Mouse (Mus musculus) heart, embryonic 13.5 days (tissue): ENCODE data around the gene Tacr2. TPM values are rescaled to one million over a fixed set of nuclear protein-coding genes. Genes with fewer than 3 reads are reported as not detected.

Experiments used
- ATAC-seq: fragments of 200-750 bp; cut with Nextera tagmentation; 2 replicates; pipeline ENCODE4 v1.8.0; 2017; ENCODE audit warnings: moderate TSS enrichment; ENCODE audit not compliant: insufficient number of reproducible peaks, low FRiP score, low TSS enrichment; ENCODE audit errors: extremely low read depth
- H3K27ac ChIP-seq: fragments of 300-500 bp; sonication (generic); replicated peaks from 2 replicates; pipeline ENCODE4 v1.5.1; 2015; ENCODE audit warnings: moderate library complexity, mild to moderate bottlenecking, inconsistent platforms
- H3K27me3 ChIP-seq: fragments of 300-500 bp; sonication (generic); replicated peaks from 2 replicates; pipeline ENCODE4 v1.6.1; 2015; ENCODE audit warnings: mild to moderate bottlenecking, inconsistent platforms
- H3K36me3 ChIP-seq: fragments of 300-500 bp; sonication (generic); 2 replicates; pipeline ENCODE4 v1.6.1; 2015; ENCODE audit warnings: mild to moderate bottlenecking, inconsistent platforms
- H3K4me1 ChIP-seq: fragments of 300-500 bp; sonication (generic); 2 replicates; pipeline ENCODE4 v1.6.1; 2015; ENCODE audit warnings: inconsistent platforms
- H3K4me2 ChIP-seq: fragments of 300-500 bp; sonication (generic); 2 replicates; pipeline ENCODE4 v1.6.1; 2015; ENCODE audit warnings: inconsistent platforms, mild to moderate bottlenecking, moderate library complexity
- H3K4me3 ChIP-seq: fragments of 300-500 bp; sonication (generic); 2 replicates; pipeline ENCODE4 v1.5.1; 2015; ENCODE audit warnings: moderate library complexity, mild to moderate bottlenecking, inconsistent platforms
- H3K9ac ChIP-seq: fragments of 300-500 bp; sonication (generic); 2 replicates; pipeline ENCODE4 v1.6.1; 2015; ENCODE audit warnings: inconsistent platforms, mild to moderate bottlenecking, moderate library complexity
- H3K9me3 ChIP-seq: fragments of 300-500 bp; sonication (generic); 2 replicates; pipeline ENCODE4 v1.6.1; 2016; ENCODE audit warnings: inconsistent platforms
- WGBS: fragments of 180-500 bp; shearing (Covaris S2); methylation state at CpG from one replicate; pipeline ENCODE4 v1.1.7; 2015; ENCODE audit warnings: mixed read lengths; 5-methylcytosine and 5-hydroxymethylcytosine counted together
- polyA plus RNA-seq: library from polyadenylated mRNA; unstranded; fragments of >200 nt; fragmentation: Nextera tagmentation; extraction: Ambion mirVana; gene quantifications from 2 replicates; pipeline ENCODE4 v1.2.1, GENCODE M21; 2015

Gene Tacr2
- polyA plus RNA-seq, 1 experiment from 2014 or later, result not detected

DNA sequence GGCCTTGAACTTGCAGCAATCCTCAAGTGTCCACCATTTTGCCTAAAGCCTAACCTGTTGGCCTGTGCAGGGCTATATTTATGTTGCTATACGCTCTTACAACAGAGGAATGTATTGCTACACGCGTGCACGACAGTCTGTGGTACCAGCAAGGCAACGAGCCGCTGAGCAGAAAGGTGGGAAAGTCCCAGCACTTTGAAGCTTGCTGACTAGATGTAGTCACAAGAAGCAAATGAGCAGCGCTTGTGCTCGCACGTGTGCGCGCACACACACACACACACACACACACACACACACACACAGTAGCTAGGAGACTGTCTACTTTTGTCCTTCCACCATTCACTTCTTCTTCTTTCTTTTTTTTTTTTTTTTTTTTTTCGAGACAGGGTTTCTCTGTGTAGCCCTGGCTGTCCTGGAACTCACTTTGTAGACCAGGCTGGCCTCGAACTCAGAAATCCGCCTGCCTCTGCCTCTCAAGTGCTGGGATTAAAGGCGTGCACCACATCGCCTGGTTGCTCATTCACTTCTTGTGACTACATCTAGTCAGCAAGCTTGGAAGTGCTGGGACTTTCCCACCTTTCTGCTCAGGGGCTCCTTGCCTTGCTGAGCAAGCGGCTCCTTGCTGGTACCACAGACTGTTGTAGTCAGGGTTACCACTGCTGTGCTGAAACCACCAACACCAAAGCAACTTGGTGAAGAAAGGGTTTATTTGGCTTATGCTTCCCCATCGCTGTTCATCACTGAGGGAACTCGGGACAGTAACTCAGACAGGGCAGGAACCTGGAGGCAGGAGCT lies 25.5 kb downstream of the Tacr2 start:
- no peak for ATAC-seq
- H3K27me3 ChIP-seq, result no peaks in the 10 kb centered on the region
- no peak overlapping the region for H3K27ac ChIP-seq
- H3K4me1 ChIP-seq, result no peaks in the 10 kb centered on the region
- H3K36me3 ChIP-seq, result peaks cover 94% of the 10 kb centered on the region
- WGBS, result 91% methylated on average over 18 of the region's 19 CpGs
- H3K4me2 ChIP-seq, result no peak overlapping the region
- H3K9ac ChIP-seq, result no peak overlapping the region
- no peak overlapping the region for H3K4me3 ChIP-seq
- H3K9me3 ChIP-seq, result no peaks in the 10 kb centered on the region

- no peak for ATAC-seq
- Histone ChIP-seq H3K36me3 (peaks cover 94% of the 10 kb centered on the region), H3K27ac (no peak overlapping the region), H3K9me3 (no peaks in the 10 kb centered on the region), H3K9ac (no peak overlapping the region), H3K27me3 (no peaks in the 10 kb centered on the region), H3K4me1 (no peaks in the 10 kb centered on the region), H3K4me2 (no peak overlapping the region), H3K4me3 (no peak overlapping the region)
- 69% methylated on average over 3 of the region's 3 CpGs for WGBS
Observed at GRCm38 (mm10) chr10:62279066-62279465, 26.8 kb downstream of the Tacr2 start.

DNA sequence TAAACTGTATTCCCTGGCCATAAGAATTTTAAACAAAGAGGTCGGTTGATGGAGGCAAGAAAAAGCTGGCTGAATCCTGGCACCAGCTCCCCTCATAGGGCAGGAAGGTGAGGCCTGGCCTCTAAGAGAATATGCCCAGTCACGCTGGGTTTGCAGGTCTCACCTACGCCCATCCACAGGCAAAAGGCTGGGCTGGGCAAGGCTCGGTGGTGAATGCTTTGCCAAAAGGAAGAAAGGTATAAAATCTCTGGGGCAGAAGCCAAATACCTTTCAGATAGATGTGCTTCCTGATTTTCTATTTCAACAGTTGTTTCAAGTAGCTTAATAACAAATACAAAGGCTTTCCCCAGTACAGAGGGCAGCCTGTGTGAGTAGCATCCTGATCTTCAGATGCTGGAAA lies 27.4 kb downstream of the Tacr2 start:
- no peak overlapping the region for H3K27ac ChIP-seq
- H3K9ac ChIP-seq, result no peak overlapping the region
- H3K4me1 ChIP-seq, result no peaks in the 10 kb centered on the region
- no peaks in the 10 kb centered on the region for H3K9me3 ChIP-seq
- WGBS, result 85% methylated on average over 4 of the region's 4 CpGs
- H3K36me3 ChIP-seq, result peaks cover 94% of the 10 kb centered on the region
- no peak overlapping the region for H3K4me2 ChIP-seq
- H3K4me3 ChIP-seq, result no peak overlapping the region
- ATAC-seq, result no peak
- no peaks in the 10 kb centered on the region for H3K27me3 ChIP-seq

GRCm38 (mm10) chr10:62282782-62283181 lies 30.5 kb downstream of the Tacr2 start:
- WGBS, result 42% methylated on average over 9 of the region's 9 CpGs
- 0 out of 2 replicates have a peak, but pooled peaks have one; percentile 32 for ATAC-seq
- peaks cover 91% of the 10 kb centered on the region for H3K36me3 ChIP-seq

GRCm38 (mm10) chr10:62283206-62283792 lies 31.1 kb downstream of the Tacr2 start:
- no peak overlapping the region for H3K4me2 ChIP-seq
- no peak overlapping the region for H3K27ac ChIP-seq
- peaks cover 10% of the 10 kb centered on the region for H3K4me1 ChIP-seq
- no peak for ATAC-seq
- no peaks in the 10 kb centered on the region for H3K9me3 ChIP-seq
- H3K27me3 ChIP-seq, result no peaks in the 10 kb centered on the region
- WGBS, result 81% methylated on average over 4 of the region's 4 CpGs
- H3K4me3 ChIP-seq, result no peak overlapping the region
- H3K36me3 ChIP-seq, result peaks cover 91% of the 10 kb centered on the region
- H3K9ac ChIP-seq, result no peak overlapping the region

More at GRCm38 (mm10) chr10:62282782-62283181, 30.5 kb downstream of the Tacr2 start:
- no peaks in the 10 kb centered on the region for H3K27me3 ChIP-seq
- no peak overlapping the region for H3K9ac ChIP-seq
- H3K9me3 ChIP-seq, result no peaks in the 10 kb centered on the region
- H3K4me1 ChIP-seq, result peaks cover 6% of the 10 kb centered on the region
- no peak overlapping the region for H3K4me3 ChIP-seq
- H3K4me2 ChIP-seq, result no peak overlapping the region
- no peak overlapping the region for H3K27ac ChIP-seq

GRCm38 (mm10) chr10:62287460-62288124 lies 35.4 kb downstream of the Tacr2 start:
- no peaks in the 10 kb centered on the region for H3K27me3 ChIP-seq
- H3K9ac ChIP-seq, result no peak overlapping the region
- peaks cover 10% of the 10 kb centered on the region for H3K4me1 ChIP-seq
- H3K27ac ChIP-seq, result peak overlapping the region; percentile 21
- no peak overlapping the region for H3K4me3 ChIP-seq
- H3K36me3 ChIP-seq, result peaks cover 91% of the 10 kb centered on the region
- 67% methylated on average over 6 of the region's 6 CpGs for WGBS
- no peak for ATAC-seq
- H3K4me2 ChIP-seq, result no peak overlapping the region
- H3K9me3 ChIP-seq, result no peaks in the 10 kb centered on the region

DNA sequence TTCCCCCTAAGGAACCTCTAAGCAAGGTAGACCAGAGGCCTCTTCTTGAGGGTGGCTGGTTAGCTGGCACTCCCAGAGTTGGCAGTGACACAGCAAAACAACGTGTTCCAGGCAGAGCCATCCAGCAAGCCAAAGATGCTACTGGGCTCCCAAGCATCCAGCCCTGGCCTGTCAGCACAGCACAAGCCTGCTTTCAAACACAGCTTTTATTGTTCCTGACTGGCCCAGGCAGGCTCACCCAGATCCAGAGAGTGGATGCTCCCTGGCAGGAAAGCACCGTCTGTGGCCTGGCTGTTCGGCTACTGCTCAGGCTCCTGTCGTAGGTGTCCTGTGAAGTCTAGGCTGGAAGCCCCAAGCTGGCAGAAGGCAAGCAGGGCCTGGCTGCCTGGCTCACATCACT lies 41.9 kb downstream of the Tacr2 start:
- ATAC-seq, result no peak
- H3K4me3 ChIP-seq, result no peak overlapping the region
- H3K27ac ChIP-seq, result no peak overlapping the region
- H3K27me3 ChIP-seq, result no peaks in the 10 kb centered on the region
- no peak overlapping the region for H3K4me2 ChIP-seq
- no peaks in the 10 kb centered on the region for H3K4me1 ChIP-seq
- H3K9me3 ChIP-seq, result no peaks in the 10 kb centered on the region
- H3K36me3 ChIP-seq, result peaks cover 99% of the 10 kb centered on the region
- no peak overlapping the region for H3K9ac ChIP-seq
- WGBS, result 75% methylated on average over 4 of the region's 4 CpGs

GRCm38 (mm10) chr10:62296086-62296872 lies 44.0 kb downstream of the Tacr2 start:
- ATAC-seq, result no peak
- no peaks in the 10 kb centered on the region for H3K27me3 ChIP-seq
- H3K27ac ChIP-seq, result no peak overlapping the region
- no peak overlapping the region for H3K4me2 ChIP-seq
- H3K4me3 ChIP-seq, result no peak overlapping the region
- H3K9ac ChIP-seq, result no peak overlapping the region
- H3K4me1 ChIP-seq, result peaks cover 18% of the 10 kb centered on the region
- peaks cover 87% of the 10 kb centered on the region for H3K36me3 ChIP-seq
- 71% methylated on average over 23 of the region's 26 CpGs for WGBS
- H3K9me3 ChIP-seq, result no peaks in the 10 kb centered on the region

DNA sequence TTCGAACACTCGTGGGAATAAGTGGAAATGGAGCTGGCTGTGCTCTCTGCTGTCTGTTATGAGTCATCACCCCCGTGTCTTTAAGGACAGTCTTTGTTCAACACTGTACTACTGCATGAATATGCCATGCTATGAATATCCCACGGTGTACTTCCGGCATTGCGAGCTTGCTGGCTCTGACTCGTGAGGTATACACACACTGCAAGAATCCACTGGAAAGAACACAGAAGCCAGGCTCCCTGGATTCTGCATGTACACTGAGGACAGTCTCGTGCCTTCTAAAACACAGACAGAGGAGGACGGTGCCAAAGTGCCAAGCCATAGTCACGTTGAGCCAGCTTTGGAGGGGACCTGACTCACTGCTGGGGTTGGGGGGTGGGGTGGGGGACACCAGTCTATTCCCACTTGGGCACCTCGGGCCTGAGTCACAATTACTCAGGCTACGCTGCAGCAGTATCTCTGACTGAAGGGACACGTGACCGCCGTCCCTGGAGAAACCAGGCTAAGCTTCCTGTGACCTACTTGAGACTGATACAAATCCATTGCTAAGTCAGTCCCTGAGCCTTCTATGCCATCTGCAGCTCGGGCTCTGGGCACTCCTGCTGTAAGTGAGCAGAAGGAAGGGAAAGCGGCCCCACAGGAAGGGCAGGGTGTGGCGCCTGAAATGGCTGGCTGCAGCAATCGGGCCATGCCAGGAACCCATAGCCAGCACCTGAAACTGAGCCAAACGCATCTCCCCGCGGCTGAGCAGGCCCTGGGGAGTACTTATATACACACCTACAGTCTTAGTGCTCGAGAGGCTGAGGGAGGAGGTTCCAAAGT lies 48.0 kb downstream of the Tacr2 start:
- H3K27me3 ChIP-seq, result no peaks in the 10 kb centered on the region
- H3K36me3 ChIP-seq, result peaks cover 85% of the 10 kb centered on the region
- H3K9ac ChIP-seq, result peak overlapping the region; percentile 8; the same call in 1 of the 2 replicates
- no peak overlapping the region for H3K4me3 ChIP-seq
- WGBS, result 60% methylated on average over 23 of the region's 23 CpGs
- H3K27ac ChIP-seq, result peak overlapping the region; percentile 62
- H3K4me1 ChIP-seq, result peaks cover 21% of the 10 kb centered on the region
- H3K4me2 ChIP-seq, result no peak overlapping the region
- no peaks in the 10 kb centered on the region for H3K9me3 ChIP-seq
- no peak for ATAC-seq

GRCm38 (mm10) chr10:62305090-62305489 lies 52.9 kb downstream of the Tacr2 start:
- Histone ChIP-seq H3K9me3 (no peaks in the 10 kb centered on the region), H3K27me3 (no peaks in the 10 kb centered on the region), H3K9ac (no peak overlapping the region), H3K36me3 (peaks cover 77% of the 10 kb centered on the region), H3K4me2 (no peak overlapping the region), H3K4me3 (no peak overlapping the region), H3K27ac (no peak overlapping the region), H3K4me1 (peaks cover 28% of the 10 kb centered on the region)
- ATAC-seq, result no peak
- 83% methylated on average over 6 of the region's 6 CpGs for WGBS
